Mouse (Mus musculus): ENCODE results near the gene Slc1a5. TPM values are rescaled to one million over a fixed set of nuclear protein-coding genes. Genes with fewer than 3 reads are reported as not detected.

Gene Slc1a5
- polyA plus RNA-seq, 1 experiment from 2014 or later: 119 TPM

GRCm38 (mm10) chr7:16792316-16792715 is 11.2 kb downstream of the Slc1a5 start:
- 67% methylated on average over 5 of the region's 5 CpGs for WGBS (ENCODE audit: insufficient replicate concordance)
- Histone ChIP-seq H3K4me2 (ENCODE audit: low read depth, low read length) (no peak overlapping the region), H3K4me1 (ENCODE audit: control insufficient read depth, low read depth, low read length) (no peaks in the 10 kb centered on the region; the same call in 1 of the 2 replicates), H3K27ac (ENCODE audit: low read length) (no peak overlapping the region), H3K27me3 (ENCODE audit: control insufficient read depth, insufficient read depth, low read depth, low read length) (no peaks in the 10 kb centered on the region), H3K9ac (ENCODE audit: low read depth, low read length) (no peak overlapping the region), H3K9me3 (replicated peaks; ENCODE audit: control insufficient read depth, low read length) (no peaks in the 10 kb centered on the region), H3K36me3 (ENCODE audit: control insufficient read depth, insufficient read depth) (peaks cover 90% of the 10 kb centered on the region), H3K4me3 (ENCODE audit: low read depth, low read length) (no peak overlapping the region)
- ATAC-seq (ENCODE audit: low read depth): peak; percentile 34; the same call in 1 of the 2 replicates

- Histone ChIP-seq H3K9ac (ENCODE audit: low read depth, low read length) (no peak overlapping the region), H3K4me1 (ENCODE audit: control insufficient read depth, low read depth, low read length) (no peaks in the 10 kb centered on the region; the same call in 1 of the 2 replicates), H3K27me3 (ENCODE audit: control insufficient read depth, insufficient read depth, low read depth, low read length) (no peaks in the 10 kb centered on the region), H3K9me3 (replicated peaks; ENCODE audit: control insufficient read depth, low read length) (no peaks in the 10 kb centered on the region), H3K27ac (ENCODE audit: low read length) (no peak overlapping the region), H3K4me2 (ENCODE audit: low read depth, low read length) (0 out of 2 replicates have a peak overlapping the region, but pooled peaks have one; percentile 12), H3K36me3 (ENCODE audit: control insufficient read depth, insufficient read depth) (peaks cover 90% of the 10 kb centered on the region), H3K4me3 (ENCODE audit: low read depth, low read length) (0 out of 2 replicates have a peak overlapping the region, but pooled peaks have one; percentile 17)
- ATAC-seq (ENCODE audit: low read depth): no peak
- WGBS (ENCODE audit: insufficient replicate concordance): 90% methylated on average over 19 of the region's 19 CpGs
Observed at GRCm38 (mm10) chr7:16793010-16793725, 12.0 kb downstream of the Slc1a5 start.

DNA sequence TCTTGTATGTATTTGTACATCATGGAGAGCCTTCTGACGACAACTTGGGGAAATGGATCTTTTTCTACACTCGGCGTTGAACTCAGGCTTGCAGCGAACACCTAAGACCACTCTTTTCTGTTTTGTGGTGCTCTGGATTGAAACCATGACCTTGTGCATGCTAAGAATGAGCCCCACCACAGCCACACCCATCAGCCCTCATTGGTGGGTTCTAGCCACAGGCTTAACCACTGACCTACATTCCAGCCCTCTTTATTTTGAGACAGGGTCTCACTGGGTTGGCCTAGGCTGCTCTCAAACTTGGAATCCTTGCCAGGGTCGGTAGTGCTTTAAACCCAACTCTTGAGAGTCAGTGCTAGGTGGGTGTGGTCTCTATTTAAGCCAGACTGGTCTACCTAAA is 13.7 kb downstream of the Slc1a5 start:
- no peak overlapping the region for H3K4me2 ChIP-seq (ENCODE audit: low read depth, low read length)
- no peaks in the 10 kb centered on the region; the same call in 1 of the 2 replicates for H3K4me1 ChIP-seq (ENCODE audit: control insufficient read depth, low read depth, low read length)
- H3K27me3 ChIP-seq (ENCODE audit: control insufficient read depth, insufficient read depth, low read depth, low read length): no peaks in the 10 kb centered on the region
- no peak overlapping the region for H3K27ac ChIP-seq (ENCODE audit: low read length)
- no peak overlapping the region for H3K9ac ChIP-seq (ENCODE audit: low read depth, low read length)
- no peaks in the 10 kb centered on the region for H3K9me3 ChIP-seq (replicated peaks; ENCODE audit: control insufficient read depth, low read length)
- peaks cover 84% of the 10 kb centered on the region for H3K36me3 ChIP-seq (ENCODE audit: control insufficient read depth, insufficient read depth)
- ATAC-seq (ENCODE audit: low read depth): no peak
- 84% methylated on average over 5 of the region's 5 CpGs for WGBS (ENCODE audit: insufficient replicate concordance)
- no peak overlapping the region for H3K4me3 ChIP-seq (ENCODE audit: low read depth, low read length)

DNA sequence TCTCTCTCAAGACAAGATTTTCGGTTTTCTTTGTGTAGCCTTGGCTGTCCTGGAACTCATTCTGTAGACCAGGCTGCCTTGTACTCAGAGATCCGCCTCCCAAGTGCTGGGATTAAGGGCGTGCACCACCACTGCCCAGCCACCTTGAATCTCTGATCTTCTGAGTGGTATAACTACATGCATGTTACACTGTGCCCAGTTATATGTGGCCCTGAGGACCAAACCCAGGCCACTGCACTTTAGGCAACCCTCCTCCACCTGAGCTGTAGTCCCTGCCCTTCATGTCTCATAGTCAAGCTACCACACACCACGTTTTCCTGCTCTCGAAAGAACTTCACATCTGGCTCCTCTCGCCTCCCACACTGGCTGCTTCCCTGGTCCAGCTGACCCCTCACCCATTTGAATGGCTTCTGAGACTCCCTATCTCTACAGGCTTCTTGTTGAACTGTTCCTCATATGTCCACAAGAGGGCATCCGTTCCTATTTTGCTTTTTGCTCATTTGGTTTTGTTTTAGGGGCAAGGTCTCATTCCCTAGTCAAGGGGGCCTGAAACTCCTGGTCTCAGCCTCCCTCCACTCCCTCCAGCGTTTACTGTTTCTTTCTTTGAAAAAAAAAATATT is 23.4 kb downstream of the Slc1a5 start:
- Histone ChIP-seq H3K4me2 (ENCODE audit: low read depth, low read length) (no peak overlapping the region), H3K4me1 (ENCODE audit: control insufficient read depth, low read depth, low read length) (peaks cover 5% of the 10 kb centered on the region; the same call in 1 of the 2 replicates), H3K4me3 (ENCODE audit: low read depth, low read length) (no peak overlapping the region), H3K9me3 (replicated peaks; ENCODE audit: control insufficient read depth, low read length) (no peaks in the 10 kb centered on the region), H3K9ac (ENCODE audit: low read depth, low read length) (no peak overlapping the region), H3K27me3 (ENCODE audit: control insufficient read depth, insufficient read depth, low read depth, low read length) (no peaks in the 10 kb centered on the region), H3K27ac (ENCODE audit: low read length) (no peak overlapping the region), H3K36me3 (ENCODE audit: control insufficient read depth, insufficient read depth) (no peaks in the 10 kb centered on the region)
- WGBS (ENCODE audit: insufficient replicate concordance): 24% methylated on average over 8 of the region's 8 CpGs
- ATAC-seq (ENCODE audit: low read depth): peak; percentile 21; the same call in 1 of the 2 replicates

DNA sequence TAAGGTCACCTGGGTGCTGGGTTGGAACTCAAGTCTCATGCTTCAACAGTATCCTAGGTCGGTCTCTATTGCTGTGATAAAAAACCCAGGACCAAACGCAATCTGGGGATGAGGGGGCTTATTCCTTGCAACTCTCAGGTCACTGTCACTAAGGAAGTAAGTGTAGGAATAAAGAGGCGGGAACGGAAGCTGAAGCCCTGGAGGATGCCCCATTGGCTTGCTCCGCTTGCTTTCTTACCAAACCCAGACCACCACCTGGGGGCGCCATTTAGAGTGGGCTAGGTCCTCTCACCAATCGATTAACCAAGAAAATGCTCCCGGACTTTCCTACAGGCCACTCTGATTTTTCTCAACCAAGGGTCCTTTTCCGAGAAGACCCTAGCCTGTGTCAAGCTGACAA is 26.8 kb downstream of the Slc1a5 start:
- Histone ChIP-seq H3K36me3 (ENCODE audit: control insufficient read depth, insufficient read depth) (no peaks in the 10 kb centered on the region), H3K4me2 (ENCODE audit: low read depth, low read length) (no peak overlapping the region), H3K27me3 (ENCODE audit: control insufficient read depth, insufficient read depth, low read depth, low read length) (peaks cover 22% of the 10 kb centered on the region), H3K27ac (ENCODE audit: low read length) (no peak overlapping the region), H3K4me1 (ENCODE audit: control insufficient read depth, low read depth, low read length) (peaks cover 10% of the 10 kb centered on the region), H3K4me3 (ENCODE audit: low read depth, low read length) (no peak overlapping the region), H3K9ac (ENCODE audit: low read depth, low read length) (no peak overlapping the region), H3K9me3 (replicated peaks; ENCODE audit: control insufficient read depth, low read length) (no peaks in the 10 kb centered on the region)
- WGBS (ENCODE audit: insufficient replicate concordance): 76% methylated on average over 9 of the region's 9 CpGs
- no peak for ATAC-seq (ENCODE audit: low read depth)

DNA sequence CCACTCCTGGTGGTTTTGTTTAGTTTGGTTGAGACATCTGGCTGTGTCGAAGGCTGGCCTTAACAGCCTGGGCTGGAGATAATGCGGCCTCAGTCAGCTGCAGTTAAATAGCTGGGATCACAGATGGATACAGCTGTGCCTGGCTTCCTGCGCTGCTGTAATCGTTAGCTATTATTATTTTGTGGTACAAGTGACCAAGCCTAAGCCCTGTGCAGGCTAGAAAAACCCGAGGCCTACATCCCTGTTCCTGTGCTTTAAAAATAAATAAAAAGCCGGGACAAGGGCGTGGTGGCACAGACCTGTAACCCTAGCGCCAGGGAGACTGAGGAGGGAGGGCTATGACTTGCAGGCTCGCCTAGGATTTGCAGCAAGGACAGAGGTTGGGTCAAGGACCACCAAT is 27.5 kb downstream of the Slc1a5 start:
- ATAC-seq (ENCODE audit: low read depth): no peak
- H3K9me3 ChIP-seq (replicated peaks; ENCODE audit: control insufficient read depth, low read length): no peaks in the 10 kb centered on the region
- H3K4me2 ChIP-seq (ENCODE audit: low read depth, low read length): no peak overlapping the region
- no peak overlapping the region for H3K9ac ChIP-seq (ENCODE audit: low read depth, low read length)
- peaks cover 22% of the 10 kb centered on the region for H3K27me3 ChIP-seq (ENCODE audit: control insufficient read depth, insufficient read depth, low read depth, low read length)
- WGBS (ENCODE audit: insufficient replicate concordance): 77% methylated on average over 9 of the region's 9 CpGs
- no peak overlapping the region for H3K4me3 ChIP-seq (ENCODE audit: low read depth, low read length)
- peaks cover 10% of the 10 kb centered on the region for H3K4me1 ChIP-seq (ENCODE audit: control insufficient read depth, low read depth, low read length)
- H3K36me3 ChIP-seq (ENCODE audit: control insufficient read depth, insufficient read depth): no peaks in the 10 kb centered on the region
- H3K27ac ChIP-seq (ENCODE audit: low read length): no peak overlapping the region

DNA sequence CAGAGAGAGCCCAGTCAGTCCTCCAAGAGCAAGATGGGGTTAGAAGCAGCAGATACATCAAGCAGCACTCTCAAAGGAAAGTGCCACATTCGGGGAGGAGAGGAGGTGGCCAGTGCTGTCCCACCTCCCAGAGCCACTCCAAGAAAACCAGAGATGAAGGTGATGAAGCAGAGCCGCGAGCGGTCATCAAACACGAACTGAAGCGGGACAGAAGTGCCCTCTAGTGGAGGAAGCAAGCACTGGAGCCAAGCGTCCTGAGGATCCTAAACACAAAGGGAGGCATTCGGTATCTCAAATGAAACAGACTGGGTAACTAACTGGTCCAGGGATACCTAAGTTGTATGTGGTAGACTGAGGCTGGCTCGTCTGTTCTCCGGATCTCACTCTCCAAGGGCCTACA is 28.6 kb downstream of the Slc1a5 start:
- Histone ChIP-seq H3K27ac (ENCODE audit: low read length) (no peak overlapping the region), H3K27me3 (ENCODE audit: control insufficient read depth, insufficient read depth, low read depth, low read length) (peaks cover 22% of the 10 kb centered on the region), H3K4me3 (ENCODE audit: low read depth, low read length) (no peak overlapping the region), H3K9me3 (replicated peaks; ENCODE audit: control insufficient read depth, low read length) (no peaks in the 10 kb centered on the region), H3K9ac (ENCODE audit: low read depth, low read length) (no peak overlapping the region), H3K4me2 (ENCODE audit: low read depth, low read length) (no peak overlapping the region), H3K4me1 (ENCODE audit: control insufficient read depth, low read depth, low read length) (peaks cover 7% of the 10 kb centered on the region), H3K36me3 (ENCODE audit: control insufficient read depth, insufficient read depth) (no peaks in the 10 kb centered on the region)
- ATAC-seq (ENCODE audit: low read depth): peak; percentile 23; the same call in 1 of the 2 replicates
- WGBS (ENCODE audit: insufficient replicate concordance): 23% methylated on average over 10 of the region's 10 CpGs

GRCm38 (mm10) chr7:16810399-16810919 is 29.3 kb downstream of the Slc1a5 start:
- Histone ChIP-seq H3K27ac (ENCODE audit: low read length) (no peak overlapping the region), H3K4me2 (ENCODE audit: low read depth, low read length) (0 out of 2 replicates have a peak overlapping the region, but pooled peaks have one; percentile 48), H3K9ac (ENCODE audit: low read depth, low read length) (no peak overlapping the region), H3K4me3 (ENCODE audit: low read depth, low read length) (no peak overlapping the region), H3K36me3 (ENCODE audit: control insufficient read depth, insufficient read depth) (no peaks in the 10 kb centered on the region), H3K9me3 (replicated peaks; ENCODE audit: control insufficient read depth, low read length) (no peaks in the 10 kb centered on the region), H3K4me1 (ENCODE audit: control insufficient read depth, low read depth, low read length) (peaks cover 6% of the 10 kb centered on the region), H3K27me3 (ENCODE audit: control insufficient read depth, insufficient read depth, low read depth, low read length) (peaks cover 22% of the 10 kb centered on the region)
- ATAC-seq (ENCODE audit: low read depth): no peak
- 61% methylated on average over 28 of the region's 28 CpGs for WGBS (ENCODE audit: insufficient replicate concordance)
